Mouse (Mus musculus) spleen, postnatal 10 days (tissue): ENCODE measurements at regions not wholly inside any gene's neighbourhood (a gene's known extent, or its start where the extent isn't known, plus 50 kb on each side); places are given as distances from the start of the nearest gene placed in this dataset.
"Not testable (repeated sequence)": the region's sequence is repeated elsewhere in the genome, so short reads cannot be mapped to it uniquely, and the experiment has no call there.

Experiments used
- DNase-seq, 2 experiments: peaks; one replicate each; pipeline ENCODE4 v3.0.0; 2021 to 2022; ENCODE audit warnings: low spot score in 2 of 2

DNA sequence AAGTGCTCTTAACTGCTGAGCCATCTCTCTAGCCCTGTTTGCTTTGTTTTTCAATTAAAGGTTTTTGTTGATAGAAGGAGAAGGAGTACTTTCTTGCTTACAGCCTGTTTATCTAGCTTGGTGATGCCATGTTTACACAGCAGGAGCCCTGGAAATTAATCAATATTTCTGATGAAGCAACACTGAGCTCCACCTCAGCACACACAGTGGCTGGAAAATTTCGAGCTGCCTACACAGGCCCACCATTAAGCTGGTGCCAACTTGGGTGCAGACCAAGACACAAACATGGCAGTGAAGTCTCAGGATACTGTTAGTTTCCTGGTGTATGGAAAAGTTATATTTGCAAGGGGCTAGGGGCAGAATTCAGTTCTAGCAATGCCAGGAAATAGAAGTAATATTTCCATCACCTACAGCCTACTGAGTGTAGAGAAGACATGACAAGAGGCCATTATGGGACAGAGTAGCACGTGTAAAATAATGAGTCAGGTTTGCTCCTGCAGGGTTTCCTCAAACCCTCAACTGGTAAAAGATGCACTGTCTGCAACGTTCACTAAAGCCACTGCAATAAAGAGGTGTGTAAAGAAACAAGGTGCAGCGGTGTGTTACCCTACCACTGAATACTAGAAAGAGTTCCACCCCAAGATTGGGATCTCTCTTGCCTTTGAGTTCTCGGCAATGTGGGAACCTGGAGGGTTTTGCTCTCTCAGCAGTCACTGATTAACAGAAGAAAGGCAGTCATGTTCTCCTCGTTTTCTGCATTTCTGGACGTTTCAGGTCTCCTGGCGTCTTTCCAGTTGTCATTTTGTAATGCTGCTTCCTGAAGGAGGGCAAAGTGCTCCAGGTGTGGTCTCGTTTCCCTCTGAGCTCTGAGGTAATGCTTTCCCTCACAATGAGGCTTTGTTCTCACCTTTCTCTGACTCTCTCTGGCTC is 108.8 kb upstream of the Fhl2 start:
- DNase-seq, result no peak

DNA sequence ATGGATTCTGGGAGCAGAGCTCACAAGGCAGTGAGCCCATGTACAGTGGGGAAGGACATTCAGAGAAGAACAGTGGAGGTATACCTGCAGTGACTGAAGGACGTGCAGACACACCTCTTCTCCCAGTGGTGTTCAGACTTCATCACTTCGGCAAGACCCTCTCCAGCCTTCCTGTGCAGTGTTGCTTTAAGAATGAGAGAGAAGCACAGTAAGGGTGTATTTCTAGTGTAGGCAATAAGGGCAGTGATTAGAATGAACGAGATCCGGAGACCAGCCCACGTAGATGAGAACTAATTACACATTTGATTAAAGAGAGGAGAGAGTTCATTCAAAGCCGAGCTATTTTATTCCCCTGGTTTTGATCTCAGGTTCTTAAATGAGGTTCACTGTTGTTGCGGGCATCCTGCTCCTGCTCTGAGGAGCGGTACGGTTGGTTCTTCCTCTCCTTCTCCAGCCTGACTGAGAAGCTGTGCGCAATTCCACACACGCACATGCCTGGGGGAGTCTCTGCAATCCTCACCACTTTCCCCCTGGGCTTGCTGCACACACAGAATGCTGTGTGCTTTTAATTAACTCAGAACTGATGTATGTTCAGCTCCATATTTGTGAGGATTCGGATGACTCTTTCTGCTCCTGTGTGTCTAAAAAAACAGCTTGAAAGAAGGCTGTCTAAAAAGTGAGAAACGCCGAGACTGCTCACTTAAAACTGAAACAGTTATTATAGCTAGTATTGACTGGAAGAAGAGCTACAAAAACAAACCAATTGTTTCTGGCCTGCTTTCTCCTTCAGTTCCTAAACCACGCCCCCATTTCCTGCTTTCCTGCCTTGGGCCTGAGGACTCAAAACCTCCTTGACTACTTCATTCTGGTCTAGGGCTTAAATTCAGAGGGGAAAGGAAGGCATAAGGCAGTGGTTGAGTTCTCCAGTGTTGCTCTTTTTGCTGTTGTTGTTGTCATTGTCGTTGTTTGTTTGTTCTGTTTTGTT is 114.2 kb upstream of the Fhl2 start:
- no peak for DNase-seq

DNA sequence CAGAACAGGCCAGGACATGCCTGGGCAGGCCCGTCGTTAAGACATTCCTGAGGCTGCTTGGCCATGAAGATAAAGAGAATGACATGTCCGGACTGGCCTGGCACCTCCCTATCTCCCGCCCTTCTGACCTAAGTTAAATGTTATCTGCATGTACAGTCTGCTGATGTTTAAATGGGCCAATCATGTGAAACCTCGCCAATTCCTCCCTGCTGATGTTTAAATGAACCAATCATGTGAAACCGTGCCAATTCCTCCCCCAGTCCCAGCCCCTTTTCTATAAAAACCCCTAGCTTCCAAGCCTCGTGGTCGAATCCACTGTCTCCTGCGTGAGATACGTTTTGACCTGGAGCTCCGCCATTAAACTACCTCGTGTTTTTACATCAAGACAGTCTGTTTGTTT is 119.5 kb upstream of the Fhl2 start:
- not testable (repeated sequence) for DNase-seq

DNA sequence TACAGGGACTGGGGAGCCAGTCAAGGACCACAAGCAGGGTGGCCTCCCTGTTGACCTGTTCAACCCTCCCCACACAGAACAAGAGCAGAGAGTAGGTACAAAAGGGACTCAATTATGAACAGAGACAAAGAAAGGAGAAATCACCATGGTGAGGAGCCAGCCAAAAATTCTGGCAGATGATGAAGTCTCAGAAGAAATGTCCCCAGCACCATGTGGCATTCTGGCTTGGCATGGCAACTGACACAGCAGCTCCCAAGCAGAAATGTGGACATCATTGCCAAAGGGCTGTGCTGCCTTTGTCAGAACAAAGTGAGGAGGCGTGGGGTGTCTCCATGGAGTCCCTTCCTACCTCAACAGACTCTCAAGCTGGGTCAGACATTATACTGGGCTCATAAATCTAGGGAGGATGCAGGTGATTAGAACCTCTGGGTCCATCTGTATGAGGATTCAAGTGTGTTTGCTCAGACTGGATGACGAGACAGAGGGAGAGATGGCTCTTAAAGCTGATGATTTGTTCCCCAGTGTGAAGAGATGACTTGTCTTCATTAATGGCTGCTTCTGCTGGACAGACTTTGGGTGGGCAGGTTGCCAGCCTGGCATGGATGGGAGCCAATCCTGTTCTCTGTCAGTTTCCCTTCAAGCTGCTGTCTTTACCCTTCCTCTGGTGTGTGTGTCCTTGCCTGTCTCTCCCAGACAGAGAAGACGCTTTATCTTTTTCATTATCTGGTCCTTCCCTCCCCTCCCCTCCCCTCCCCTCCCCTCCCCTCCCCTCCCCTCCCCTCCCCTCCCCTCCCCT is 120.5 kb upstream of the Fhl2 start:
- no peak for DNase-seq

DNA sequence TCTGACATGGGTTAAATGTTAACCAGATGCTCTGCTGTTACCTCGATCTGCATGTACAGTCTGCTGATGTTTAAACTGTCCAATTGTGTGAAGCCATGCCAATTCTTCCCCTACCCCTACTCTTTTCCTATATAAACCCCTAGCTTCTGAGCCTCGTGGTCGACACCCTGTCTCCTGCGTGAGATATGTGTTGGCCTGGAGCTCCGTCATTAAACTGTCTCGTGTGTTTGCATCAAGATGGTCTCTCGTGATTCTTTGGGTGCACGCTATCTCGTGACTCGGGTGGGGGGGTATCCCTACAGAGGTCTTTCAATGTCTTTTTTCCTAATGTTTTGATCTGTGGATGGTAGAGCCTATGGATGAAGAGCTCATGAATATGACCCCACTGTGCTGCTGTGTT is 110.9 kb upstream of the Nck2 start:
- DNase-seq, result not testable (repeated sequence)

DNA sequence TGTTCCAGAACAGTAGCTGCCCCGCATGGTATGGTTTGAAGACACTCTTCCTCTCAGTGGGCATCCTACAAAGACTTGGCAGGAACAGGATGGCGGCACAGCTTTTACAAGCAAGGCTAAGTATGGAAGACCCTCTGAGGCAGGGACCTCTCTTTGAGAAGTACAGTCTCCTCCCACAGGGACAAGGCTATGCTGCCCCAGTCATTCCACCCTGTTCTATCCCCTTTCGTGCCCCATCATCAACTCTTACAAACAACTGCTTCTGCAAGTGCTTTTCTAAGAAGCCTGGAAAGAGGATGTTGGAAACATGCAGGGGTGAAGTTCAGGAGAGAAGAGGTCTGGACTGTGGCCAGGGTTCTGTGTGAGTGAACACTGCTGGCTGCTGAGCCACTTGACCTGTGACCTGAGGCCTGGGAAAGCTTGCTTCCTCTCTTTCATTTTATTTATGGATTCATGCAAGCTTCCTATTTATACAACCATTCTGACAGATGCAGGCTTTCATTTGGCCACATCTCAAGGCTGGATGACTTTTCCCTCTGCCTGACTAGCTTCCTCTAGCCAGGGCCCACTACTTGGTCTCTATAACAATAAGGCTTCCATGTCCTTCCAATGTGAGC is 107.1 kb upstream of the Nck2 start:
- DNase-seq, result peak in 1 of 2 experiments; percentile 59

DNA sequence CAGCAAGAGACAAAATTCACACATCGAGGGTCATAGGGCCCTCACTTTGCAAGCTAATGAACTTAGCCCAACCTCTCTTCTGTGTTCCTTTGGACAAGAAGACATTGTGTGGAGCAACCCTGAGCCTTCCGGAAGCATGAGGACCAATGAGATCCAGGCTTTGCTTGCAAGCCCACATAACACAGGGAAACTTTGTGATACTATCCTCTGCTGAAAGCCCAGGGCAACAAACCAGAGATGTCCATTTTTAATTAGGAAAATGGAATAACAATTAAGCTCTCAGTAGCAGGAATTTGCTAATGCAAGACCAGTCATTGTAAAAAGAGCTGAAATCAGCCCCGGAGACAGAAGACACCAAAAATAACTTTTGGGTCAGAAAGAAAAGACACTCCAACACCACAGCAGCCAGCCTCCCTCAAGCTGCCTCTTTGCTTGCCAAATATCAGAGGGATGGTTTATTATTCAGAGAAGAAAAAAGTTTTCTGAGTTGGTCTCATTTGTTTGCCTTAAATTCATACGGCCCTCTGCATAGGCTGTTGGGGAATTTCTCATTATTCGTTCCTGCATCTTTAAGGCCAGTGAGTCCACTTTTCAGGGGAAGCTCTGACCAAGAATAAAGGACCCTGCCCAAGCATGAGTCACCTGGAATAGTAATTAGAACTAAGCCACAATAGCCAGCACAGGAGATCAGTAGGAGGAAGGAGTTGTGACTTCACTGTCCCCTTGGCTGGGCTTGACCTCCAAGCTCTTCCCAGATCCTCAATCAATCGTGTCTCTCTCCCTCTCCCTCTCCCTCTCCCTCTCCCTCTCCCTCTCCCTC is 106.1 kb upstream of the Nck2 start:
- no peak for DNase-seq

DNA sequence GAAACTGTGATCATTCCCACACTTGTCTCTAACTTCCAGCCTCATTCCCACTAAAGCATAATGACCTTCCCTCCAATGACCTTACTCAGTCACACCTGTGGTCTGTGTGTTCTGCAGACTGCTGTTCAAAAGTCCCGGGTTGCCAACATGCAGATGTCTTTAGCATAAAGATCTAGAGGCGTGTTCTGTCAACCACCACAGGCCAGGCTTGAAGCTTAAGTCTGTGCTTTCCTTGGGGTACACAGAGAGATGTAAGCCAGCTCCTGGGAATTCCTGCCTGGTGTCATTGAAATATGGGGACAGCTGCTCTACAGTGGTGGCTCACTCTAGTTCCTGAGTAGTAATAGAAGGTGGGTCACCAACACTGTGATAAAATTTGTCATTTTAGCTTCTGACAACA is 101.5 kb upstream of the Nck2 start:
- DNase-seq, result no peak

DNA sequence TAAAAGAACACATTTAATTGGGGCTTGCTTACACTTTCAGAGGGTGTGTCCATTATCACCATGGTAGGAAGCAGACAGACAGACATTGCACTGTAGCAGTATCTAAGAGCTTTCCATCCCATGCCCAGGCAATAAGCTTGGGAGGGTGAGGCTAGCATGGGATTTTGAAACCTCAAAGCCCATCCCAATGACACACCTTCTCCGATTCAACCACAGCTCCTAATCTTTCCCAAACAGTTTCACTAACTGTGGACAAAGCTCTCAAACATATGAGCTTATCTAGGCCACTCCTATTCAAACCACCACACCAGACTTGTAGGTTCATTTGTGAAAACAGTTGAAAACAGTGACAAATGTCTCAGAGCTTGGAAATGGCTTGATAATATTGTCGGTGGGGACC is 101.0 kb upstream of the Nck2 start:
- DNase-seq, result no peak

DNA sequence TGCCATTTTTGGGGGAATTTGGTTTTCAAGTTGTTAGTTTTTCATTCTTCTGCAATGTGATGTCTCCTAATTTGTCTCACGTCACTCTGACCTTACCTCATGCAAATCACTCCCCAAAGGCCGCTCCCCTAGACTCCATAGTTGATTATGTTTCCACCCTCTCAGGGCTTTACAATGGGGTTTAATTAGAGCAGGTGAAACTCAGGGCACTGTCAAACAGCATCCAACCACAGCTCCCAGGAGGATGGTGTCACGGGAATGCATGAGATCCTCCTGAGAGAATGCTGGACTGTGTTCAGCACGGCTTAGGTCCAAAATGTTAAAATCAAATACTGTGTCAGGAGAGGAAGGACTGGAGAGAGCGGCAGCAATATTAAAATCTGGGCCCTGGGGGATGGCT is 100.4 kb upstream of the Nck2 start:
- DNase-seq, result no peak

DNA sequence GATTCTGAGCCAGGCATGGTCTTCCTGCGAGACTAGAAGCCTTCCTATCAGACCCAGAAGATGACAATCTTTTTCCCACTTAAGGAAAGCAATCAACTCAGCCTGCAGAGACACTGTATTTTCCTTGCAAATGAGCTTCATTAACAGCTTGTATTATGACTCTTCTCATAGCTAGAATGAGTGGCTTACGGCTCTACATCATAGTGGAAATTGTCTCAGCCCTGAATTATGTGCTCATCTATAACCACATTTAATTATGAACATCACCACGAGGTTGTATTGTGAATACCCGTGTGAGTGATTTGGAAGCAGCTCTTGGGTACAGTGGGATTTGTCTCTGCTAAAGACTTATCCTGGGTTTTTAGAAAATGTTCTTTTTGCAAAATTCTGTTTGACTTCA is 97.2 kb upstream of the Nck2 start:
- no peak for DNase-seq

DNA sequence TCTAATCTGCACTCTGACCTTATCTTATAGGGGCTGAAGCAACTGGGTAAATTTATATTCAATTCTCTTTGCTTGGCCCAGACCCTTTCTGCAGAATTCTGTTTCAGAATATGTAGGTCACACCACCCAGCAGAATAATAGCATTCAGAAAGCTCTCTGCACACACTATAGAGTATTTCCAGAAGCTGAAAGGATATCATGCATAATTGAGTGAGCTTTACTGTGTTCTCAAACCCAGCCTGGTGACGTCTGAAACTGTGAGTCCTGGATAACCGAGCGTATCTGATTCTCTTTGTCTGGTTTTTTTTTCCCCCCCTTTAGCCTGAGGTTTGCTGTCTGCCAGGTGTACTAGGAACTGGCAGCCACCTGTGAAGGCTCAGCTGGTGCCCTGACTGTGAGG is 94.4 kb upstream of the Nck2 start:
- DNase-seq, result no peak

DNA sequence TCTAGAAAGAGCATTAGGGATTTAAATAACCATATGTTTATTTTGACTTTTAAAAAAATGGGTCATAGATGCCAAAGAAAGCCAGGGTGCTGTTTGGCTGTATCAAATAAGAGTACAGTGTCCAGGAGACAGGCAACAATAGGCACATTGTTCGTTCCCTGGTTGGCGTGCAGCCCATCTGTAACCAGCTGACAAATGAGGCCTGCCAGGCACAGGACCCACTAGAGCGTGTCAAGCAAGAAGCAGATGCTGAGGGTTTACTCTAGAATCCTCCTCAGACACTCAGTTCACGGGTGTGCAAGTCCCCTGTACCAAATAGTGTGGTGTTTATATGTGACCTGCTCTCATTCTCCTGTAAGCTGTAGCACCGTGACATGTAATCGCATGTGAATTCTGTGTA is 86.2 kb upstream of the Nck2 start:
- DNase-seq, result peak in 1 of 2 experiments; percentile 67

DNA sequence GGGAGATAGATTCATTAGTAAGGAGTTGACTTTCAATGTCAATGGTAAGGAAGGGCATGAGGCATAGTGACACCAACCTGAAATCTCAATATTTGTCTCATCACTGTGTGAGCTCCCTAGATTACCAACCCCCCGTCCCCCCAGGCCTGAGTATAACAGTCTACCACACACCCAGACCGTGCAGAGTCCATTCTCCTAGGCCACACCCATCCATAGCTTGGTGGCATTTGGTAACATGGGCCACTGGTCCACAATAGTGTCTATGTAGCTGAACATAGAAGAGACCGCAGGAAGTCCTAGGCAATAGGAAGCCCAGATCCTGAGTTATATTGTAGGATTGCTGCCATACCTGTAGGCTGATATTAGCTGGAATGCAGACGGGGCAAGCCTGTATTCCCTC is 84.7 kb upstream of the Nck2 start:
- no peak for DNase-seq

DNA sequence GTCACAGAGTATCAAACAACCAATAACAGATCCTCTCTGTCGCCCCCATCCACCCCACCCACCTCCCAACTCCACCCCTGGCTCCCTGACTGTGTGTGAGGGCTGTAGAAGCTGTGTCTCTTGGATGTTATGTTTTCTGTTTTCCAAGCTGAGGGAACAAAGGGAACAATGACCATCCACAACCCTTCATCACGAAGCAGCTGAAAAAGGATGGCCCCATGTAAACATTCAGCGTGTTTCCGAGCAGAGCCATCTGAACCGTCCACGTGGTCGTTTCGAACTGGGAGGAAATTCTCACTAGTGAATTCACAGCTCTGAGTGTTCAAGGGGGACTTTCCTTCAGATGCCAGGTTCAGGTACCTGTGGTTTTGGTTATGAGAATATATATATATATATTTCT is 84.1 kb upstream of the Nck2 start:
- no peak for DNase-seq

DNA sequence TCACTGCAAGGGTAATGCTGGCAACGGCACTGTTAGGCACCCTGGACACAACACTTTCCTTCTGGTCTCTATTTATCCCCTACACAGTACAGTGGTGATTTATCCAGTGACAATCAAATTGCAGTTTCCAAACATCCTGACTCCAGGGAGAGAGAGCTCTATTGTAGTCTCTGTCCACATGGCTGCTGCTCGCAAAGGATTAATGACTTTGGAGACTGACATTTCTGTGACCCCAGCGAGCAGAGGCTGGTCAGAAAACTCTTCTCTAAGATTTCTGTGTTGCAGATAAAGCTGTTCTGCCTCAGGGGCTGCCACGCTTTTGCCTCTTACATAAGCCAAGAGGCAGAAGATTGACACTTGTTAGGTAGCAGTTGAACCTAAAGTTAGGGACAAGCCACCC is 83.6 kb upstream of the Nck2 start:
- peak in 1 of 2 experiments; percentile 17 for DNase-seq

DNA sequence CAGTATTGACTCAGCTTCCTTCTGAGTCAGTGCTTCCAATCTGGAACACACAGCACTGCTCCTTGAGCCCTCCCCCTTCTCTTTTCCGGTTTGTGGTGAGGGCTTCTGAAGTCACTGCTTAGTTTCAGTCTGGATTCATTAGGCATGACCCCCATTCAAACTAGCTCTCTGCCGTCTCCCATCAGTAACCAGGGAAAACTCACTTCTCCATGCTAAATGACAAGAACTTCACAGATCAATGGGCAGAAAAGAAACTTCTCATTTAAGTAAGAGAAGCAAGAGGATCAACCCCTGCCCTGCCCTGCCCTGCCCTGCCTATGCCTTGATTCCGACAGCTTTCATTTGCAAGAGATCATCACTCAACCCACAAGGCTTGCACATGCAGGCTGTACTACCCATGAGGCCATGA is 82.9 kb upstream of the Nck2 start:
- DNase-seq, result peak in 1 of 2 experiments; percentile 23

DNA sequence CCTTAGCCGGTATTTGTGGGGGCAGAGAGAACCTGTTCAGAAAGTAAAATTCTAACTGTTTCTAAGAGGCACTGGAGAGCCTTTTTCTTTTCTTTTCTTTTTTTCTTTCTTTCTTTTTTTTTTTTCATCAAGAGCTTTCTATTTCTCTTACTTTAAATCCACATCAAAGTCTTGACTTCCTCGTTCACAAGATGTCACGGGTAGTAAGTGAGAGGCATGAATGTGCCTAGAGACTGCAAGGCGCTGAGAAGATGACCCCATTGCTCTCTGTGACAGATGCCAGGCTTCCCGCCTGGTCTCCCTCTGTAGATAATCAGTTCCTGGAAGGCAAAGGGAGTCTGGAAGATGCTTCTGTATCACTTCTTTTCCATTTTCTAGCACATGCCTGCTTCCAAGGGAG is 82.2 kb upstream of the Nck2 start:
- no peak for DNase-seq

DNA sequence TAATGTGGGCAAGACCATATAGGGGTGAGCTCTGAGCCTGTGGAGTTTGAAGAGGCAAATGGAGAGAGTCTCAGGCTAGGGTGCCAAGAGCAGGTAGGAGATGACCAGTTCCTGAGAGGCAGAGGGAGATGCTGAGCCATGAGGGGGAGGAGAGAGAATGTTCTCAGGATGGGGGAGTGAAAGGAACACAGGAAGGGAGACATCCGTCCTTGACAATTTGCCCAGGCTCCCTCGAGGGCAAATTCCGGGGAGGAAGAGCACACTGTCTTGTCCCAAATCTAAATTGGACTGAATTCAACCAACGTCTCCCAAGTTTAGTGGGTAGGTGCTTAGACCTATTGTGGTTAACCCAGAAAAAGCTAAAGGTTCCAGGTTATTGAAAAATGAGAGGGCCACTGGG is 81.2 kb upstream of the Nck2 start:
- no peak for DNase-seq

DNA sequence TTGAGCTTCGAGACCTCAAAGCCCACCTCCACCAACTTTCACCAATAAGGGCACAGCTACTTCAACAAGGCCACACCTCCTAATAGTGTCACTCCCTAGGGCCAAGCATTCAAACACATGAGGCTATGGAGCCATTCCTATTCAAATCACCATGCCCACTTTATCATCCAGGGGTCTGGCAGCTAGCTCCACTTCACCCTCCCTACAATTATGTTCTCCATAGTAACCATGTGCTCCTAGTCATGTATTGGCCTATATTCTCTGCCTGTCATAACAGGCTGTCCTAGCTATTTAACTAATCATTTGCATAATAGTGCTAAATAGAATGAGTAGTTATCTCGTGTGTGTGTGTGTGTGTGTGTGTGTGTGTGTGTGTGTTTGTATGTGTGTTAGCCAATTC is 77.9 kb upstream of the Nck2 start:
- DNase-seq, result no peak
